Mouse (Mus musculus) large intestine, adult 2 months (tissue): ENCODE results near the gene Gpx6. TPM values are rescaled to one million over a fixed set of nuclear protein-coding genes. Genes with fewer than 3 reads are reported as not detected.

Source experiments
- DNase-seq: peaks from one replicate; pipeline ENCODE4 v3.0.0-alpha.2; 2012; ENCODE audit warnings: low read depth, low spot score
- WGBS: fragments of 180-500 bp; shearing (Covaris S2); methylation state at CpG from one replicate; pipeline ENCODE4 v1.1.7; 2018; 5-methylcytosine and 5-hydroxymethylcytosine counted together
- polyA plus RNA-seq: library from polyadenylated mRNA; depleted of rRNA; stranded (reverse); fragments of >200 nt; gene quantifications from 2 replicates; pipeline ENCODE4 v1.2.3, GENCODE M21; 2012; rRNA removed

Gene Gpx6
- not detected in 2 replicates for polyA plus RNA-seq

- DNase-seq: no peak
- 23% methylated on average over 3 of the region's 3 CpGs for WGBS
Observed at GRCm38 (mm10) chr13:21311926-21312325, at the start of gene Gpx6. Gpx6 (plus strand) TSS chr13:21312125.

GRCm38 (mm10) chr13:21262787-21263461, 49.0 kb upstream of the Gpx6 start:
- peak; percentile 57 for DNase-seq
- WGBS: 28% methylated on average over 4 of the region's 4 CpGs

GRCm38 (mm10) chr13:21263910-21264309, 48.0 kb upstream of the Gpx6 start:
- whole genome bisulfite sequencing: 25% methylated on average over 11 of the region's 11 CpGs
- DNase-seq: no peak

GRCm38 (mm10) chr13:21264366-21264765, 47.6 kb upstream of the Gpx6 start:
- DNase-seq: no peak
- WGBS: 27% methylated on average over 11 of the region's 11 CpGs

GRCm38 (mm10) chr13:21265736-21266135, 46.2 kb upstream of the Gpx6 start:
- WGBS: 81% methylated on average over 2 of the region's 2 CpGs
- DNase-seq: no peak

- WGBS: 66% methylated on average over 4 of the region's 4 CpGs
- DNase-seq: no peak
Observed at GRCm38 (mm10) chr13:21267541-21267940, 44.4 kb upstream of the Gpx6 start.

GRCm38 (mm10) chr13:21268262-21268661, 43.7 kb upstream of the Gpx6 start:
- DNase-seq: no peak
- 4% methylated on average over 1 of the region's 1 CpGs for WGBS

- no peak for DNase-seq
- 4% methylated on average over 29 of the region's 29 CpGs for WGBS
Observed at GRCm38 (mm10) chr13:21275021-21275814, 36.7 kb upstream of the Gpx6 start.

- WGBS: 3% methylated on average over 25 of the region's 25 CpGs
- DNase-seq: no peak
Observed at GRCm38 (mm10) chr13:21275815-21276550, 35.9 kb upstream of the Gpx6 start.

- WGBS: 16% methylated on average over 9 of the region's 9 CpGs
- DNase-seq: no peak
Observed at GRCm38 (mm10) chr13:21276551-21276950, 35.4 kb upstream of the Gpx6 start.

- WGBS: 5% methylated on average over 8 of the region's 8 CpGs
- DNase-seq: no peak
Observed at GRCm38 (mm10) chr13:21279076-21279475, 32.8 kb upstream of the Gpx6 start.

- 2% methylated on average over 13 of the region's 13 CpGs for WGBS
- peak; percentile 52 for DNase-seq
Observed at GRCm38 (mm10) chr13:21279559-21279958, 32.4 kb upstream of the Gpx6 start.

GRCm38 (mm10) chr13:21292631-21293030, 19.3 kb upstream of the Gpx6 start, which contains the start of gene Gpx5:
Gpx5 (minus strand) TSS chr13:21292731.
- DNase-seq: no peak
- WGBS: 78% methylated on average over 6 of the region's 6 CpGs

- no peak for DNase-seq
- WGBS: 42% methylated on average over 3 of the region's 3 CpGs
Observed at GRCm38 (mm10) chr13:21298557-21298956, 13.4 kb upstream of the Gpx6 start.

- WGBS: 58% methylated on average over 3 of the region's 3 CpGs
Observed at GRCm38 (mm10) chr13:21304483-21305066, 7.3 kb upstream of the Gpx6 start.

GRCm38 (mm10) chr13:21309788-21310187, 2.1 kb upstream of the Gpx6 start:
- 51% methylated on average over 2 of the region's 2 CpGs for WGBS
- no peak for DNase-seq

More at GRCm38 (mm10) chr13:21304483-21305066, 7.3 kb upstream of the Gpx6 start:
- no peak for DNase-seq

- DNase-seq: no peak
- 46% methylated on average over 4 of the region's 5 CpGs for WGBS
Observed at GRCm38 (mm10) chr13:21312854-21313253, 929 bp downstream of the Gpx6 start.

GRCm38 (mm10) chr13:21313903-21314302, 2.0 kb downstream of the Gpx6 start:
- DNase-seq: no peak
- 71% methylated on average over 4 of the region's 4 CpGs for WGBS

GRCm38 (mm10) chr13:21320262-21320661, 8.3 kb downstream of the Gpx6 start:
- DNase-seq: no peak
- WGBS: 57% methylated on average over 3 of the region's 3 CpGs
